Mouse (Mus musculus): ENCODE measurements around the gene Tmem37.

Gene Tmem37

GRCm38 (mm10) chr1:120093482-120094134 lies 19.7 kb upstream of the Tmem37 start:
- peak; percentile 84 for DNase-seq (ENCODE audit: low spot score in 2 of 2)

DNA sequence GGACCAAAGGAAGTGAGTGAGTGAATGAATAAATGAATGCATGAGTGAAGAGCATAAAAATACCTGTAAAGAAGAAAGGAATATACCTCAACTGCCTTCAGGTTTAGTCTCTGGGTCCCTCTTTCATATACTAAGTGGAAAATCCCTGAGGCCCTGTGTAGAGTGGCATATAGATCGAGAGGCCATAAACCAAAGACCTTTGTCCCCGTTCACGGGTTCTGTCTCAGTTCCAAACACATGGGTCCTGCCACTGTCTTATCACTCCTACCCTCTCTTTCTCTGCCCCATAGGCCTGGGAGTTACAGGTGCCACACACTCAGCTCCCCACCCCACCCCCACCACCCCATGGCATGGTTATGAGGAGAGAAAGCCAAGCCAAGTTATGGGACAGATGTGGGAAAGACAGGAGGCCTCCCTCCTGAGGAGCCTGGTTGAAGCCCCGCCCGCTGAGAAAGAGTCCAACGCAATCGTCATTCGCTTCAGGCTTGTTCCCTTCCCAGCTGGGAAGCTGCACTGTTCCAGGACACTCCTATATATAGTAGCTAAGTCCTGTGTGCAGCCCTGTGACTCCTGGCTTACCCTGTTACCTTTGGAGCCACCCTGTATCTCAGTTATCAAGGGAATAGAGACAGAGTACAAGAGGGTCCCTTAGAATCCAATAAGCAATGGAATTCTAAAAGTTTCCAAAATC lies 17.2 kb upstream of the Tmem37 start:
- no peak for DNase-seq (ENCODE audit: low spot score in 2 of 2)

GRCm38 (mm10) chr1:120089180-120089579 lies 15.3 kb upstream of the Tmem37 start:
- no peak for DNase-seq (ENCODE audit: low spot score in 2 of 2)

GRCm38 (mm10) chr1:120086644-120087043 lies 12.8 kb upstream of the Tmem37 start:
- no peak for DNase-seq (ENCODE audit: low spot score in 2 of 2)

- no peak for DNase-seq (ENCODE audit: low spot score in 2 of 2)
Observed at GRCm38 (mm10) chr1:120085696-120086095, 11.8 kb upstream of the Tmem37 start.

GRCm38 (mm10) chr1:120083921-120084517 lies 10.1 kb upstream of the Tmem37 start:
- DNase-seq (ENCODE audit: low spot score in 2 of 2) = no peak

GRCm38 (mm10) chr1:120082957-120083585 lies 9.2 kb upstream of the Tmem37 start:
- no peak for DNase-seq (ENCODE audit: low spot score in 2 of 2)

DNA sequence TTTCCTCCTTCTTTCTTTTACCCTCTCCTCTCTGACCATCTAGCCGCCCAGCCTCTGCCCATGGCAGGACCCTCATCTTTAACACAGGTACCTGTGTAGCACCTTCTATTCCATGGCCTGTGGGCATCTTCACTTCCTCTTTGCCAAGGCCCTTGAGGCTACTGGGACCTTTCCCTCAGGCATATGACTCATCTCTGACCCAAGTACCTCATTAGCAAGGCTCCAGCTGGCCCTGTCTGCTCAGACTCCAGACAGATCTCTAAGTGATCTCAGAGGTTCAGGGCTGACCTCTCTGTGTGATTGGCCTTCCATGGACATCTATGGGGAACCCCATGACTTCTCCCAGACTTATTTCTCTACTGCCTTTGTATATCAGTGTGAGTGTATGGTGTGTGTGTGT lies 6.8 kb upstream of the Tmem37 start:
- no peak for DNase-seq (ENCODE audit: low spot score in 2 of 2)

- no peak for DNase-seq (ENCODE audit: low spot score in 2 of 2)
Observed at GRCm38 (mm10) chr1:120077746-120078410, 4.0 kb upstream of the Tmem37 start.

- no peak for DNase-seq (ENCODE audit: low spot score in 2 of 2)
Observed at GRCm38 (mm10) chr1:120075507-120075906, 1.6 kb upstream of the Tmem37 start.

GRCm38 (mm10) chr1:120074931-120075330 lies 1.1 kb upstream of the Tmem37 start:
- DNase-seq (ENCODE audit: low spot score in 2 of 2) = no peak

GRCm38 (mm10) chr1:120074307-120074702 lies 431 bp upstream of the Tmem37 start:
- DNase-seq (ENCODE audit: low spot score in 2 of 2) = no peak

DNA sequence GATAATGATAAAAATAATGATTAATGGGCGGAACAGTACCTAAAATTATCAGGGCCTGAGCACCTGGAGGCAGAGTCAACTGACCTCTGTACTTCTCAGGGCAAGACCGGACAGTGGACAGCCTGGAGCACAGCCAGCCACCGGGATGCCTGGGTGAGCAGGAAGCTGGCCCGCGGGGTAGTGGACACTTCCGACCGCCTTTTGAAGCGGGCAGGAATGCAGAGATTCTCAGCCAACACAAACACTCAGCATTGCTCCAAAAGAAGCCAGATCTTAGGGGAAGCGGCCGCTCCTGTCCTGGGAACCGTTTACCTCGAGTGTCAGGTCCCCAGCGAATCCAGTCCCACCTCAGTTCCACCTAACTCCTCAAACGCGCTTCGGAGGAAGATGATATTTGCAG lies 974 bp downstream of the Tmem37 start:
- no peak for DNase-seq (ENCODE audit: low spot score in 2 of 2)

- DNase-seq (ENCODE audit: low spot score in 2 of 2) = no peak
Observed at GRCm38 (mm10) chr1:120071133-120071532, 2.7 kb downstream of the Tmem37 start.

DNA sequence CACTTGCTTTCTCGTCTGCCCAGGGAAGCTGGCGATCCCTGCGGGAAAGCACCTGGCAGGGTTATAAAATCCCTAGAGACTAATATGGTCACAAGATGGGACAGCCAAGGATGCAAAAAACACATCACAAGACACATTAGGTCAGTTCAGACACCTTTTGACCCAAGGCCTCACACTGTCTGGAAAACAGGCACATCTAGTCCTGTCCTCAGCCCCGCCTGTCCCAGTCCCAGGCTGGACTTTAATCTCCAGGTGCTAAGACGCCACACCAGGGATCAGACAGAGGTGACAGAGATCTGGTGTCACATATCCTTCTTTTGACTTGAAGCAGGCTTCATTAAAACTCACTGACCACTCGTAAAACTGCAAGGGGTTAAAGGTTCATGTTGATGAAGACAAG lies 3.7 kb downstream of the Tmem37 start:
- no peak for DNase-seq (ENCODE audit: low spot score in 2 of 2)

DNA sequence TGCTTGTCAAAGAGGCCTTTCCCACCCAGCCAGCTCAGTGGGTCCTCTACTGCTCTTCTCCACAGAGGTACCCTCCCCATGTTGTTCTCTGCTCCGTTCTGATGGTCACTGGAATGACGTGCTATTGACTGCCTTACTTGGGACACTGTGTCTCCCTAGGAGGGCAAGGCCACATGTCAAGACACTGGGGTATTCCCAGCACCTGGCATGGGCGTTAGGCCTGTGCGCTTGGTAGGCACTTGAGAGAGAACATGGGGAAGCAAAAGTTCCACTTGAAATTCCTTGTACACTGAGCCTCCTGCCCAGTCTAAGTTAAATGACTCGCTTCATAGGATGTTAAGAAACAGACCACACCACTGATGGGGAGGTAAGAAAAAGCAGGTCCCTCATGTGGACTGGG lies 4.8 kb downstream of the Tmem37 start:
- no peak for DNase-seq (ENCODE audit: low spot score in 2 of 2)

DNA sequence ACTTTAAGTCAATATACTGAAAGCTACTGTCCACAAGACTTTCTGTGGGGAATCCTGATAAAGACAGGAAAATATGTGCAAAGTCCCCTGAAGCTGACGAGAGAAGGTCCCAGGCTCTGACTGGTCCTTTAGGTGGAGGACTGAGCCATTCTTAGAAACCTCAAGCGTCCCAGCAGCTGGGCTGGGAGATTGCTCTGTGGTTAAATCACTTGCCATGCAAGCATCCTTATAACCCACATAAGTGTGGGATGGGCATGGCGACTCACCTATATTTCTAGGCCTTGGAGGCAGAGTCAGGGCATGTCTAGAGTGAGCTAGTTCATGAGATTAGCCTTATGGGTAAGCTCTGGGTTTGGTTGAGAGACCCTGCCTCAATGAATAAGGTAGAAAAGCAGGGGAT lies 7.2 kb downstream of the Tmem37 start:
- DNase-seq (ENCODE audit: low spot score in 2 of 2) = no peak

DNA sequence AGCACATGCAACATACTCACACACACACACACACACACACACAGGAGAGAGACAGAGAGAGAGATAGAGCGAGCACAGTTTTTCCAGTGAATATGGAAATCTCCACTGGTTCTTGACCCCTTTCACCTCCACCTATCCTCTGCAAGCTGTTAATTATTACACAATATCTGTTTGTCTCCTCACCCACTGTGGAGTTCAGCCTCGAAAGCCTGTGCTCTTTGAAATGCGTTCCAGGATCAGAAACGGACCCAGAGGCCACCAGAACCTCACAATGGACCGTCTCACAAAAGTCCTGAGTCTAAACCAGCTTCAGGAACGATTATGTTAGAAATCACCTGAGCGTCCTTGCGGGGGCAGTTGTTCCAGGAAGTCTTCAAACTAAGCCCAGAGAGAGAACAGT lies 7.7 kb downstream of the Tmem37 start:
- DNase-seq (ENCODE audit: low spot score in 2 of 2) = no peak

GRCm38 (mm10) chr1:120064036-120064682 lies 9.7 kb downstream of the Tmem37 start:
- no peak for DNase-seq (ENCODE audit: low spot score in 2 of 2)

DNA sequence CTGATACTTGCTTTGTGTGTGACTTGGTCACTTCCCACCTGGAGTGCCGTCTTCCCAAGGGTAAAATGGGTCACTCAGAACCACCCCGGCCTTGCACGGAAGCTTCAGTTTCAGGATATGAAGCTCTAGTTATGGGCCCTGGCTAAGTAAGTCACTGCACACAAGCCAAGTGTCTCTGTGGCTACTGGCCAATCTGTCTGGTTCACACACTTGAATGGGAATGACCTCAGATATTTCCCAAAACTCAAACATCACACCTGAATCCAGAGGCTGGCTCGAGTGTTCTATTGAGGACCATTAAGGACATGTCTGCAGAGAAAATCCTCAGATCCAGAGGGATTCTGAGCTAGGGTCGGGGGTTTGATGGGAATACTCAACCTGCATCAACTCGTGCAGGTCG lies 11.6 kb downstream of the Tmem37 start:
- DNase-seq (ENCODE audit: low spot score in 2 of 2) = no peak

DNA sequence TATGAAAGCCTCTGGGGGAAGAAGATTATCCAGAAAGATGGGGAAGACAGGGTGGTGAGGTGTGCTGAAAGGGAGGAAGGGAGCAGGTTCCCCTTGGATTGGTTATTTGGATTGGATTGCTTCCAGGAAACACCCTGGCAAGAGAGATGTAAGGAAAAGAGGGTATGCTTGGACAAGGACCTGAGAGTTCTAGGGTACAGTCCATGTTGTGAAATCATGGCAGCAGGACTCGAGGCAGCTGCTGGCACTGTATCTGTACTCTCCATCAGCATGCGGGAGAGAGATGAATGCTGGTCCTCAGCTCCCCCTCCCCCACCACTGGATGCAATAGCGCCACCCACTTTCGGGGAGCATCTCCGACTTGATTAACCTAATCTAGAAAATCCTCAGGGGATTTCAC lies 13.2 kb downstream of the Tmem37 start:
- DNase-seq (ENCODE audit: low spot score in 2 of 2) = no peak
